Mouse (Mus musculus) mesoderm, embryonic 11.5 days (tissue): Measurements from ENCODE around the gene Ap4s1.

Experiments used
- DNase-seq: peaks from one replicate; pipeline ENCODE4 v3.0.0-alpha.2; 2012; ENCODE audit warnings: low read depth, low spot score

The Ap4s1 gene

GRCm38 (mm10) chr12:51703859-51704258 is 13.0 kb downstream of the Ap4s1 start:
- peak; percentile 43 for DNase-seq

GRCm38 (mm10) chr12:51704572-51704971 is 13.7 kb downstream of the Ap4s1 start:
- DNase-seq: no peak

GRCm38 (mm10) chr12:51705778-51706177 is 14.9 kb downstream of the Ap4s1 start:
- DNase-seq: no peak

DNA sequence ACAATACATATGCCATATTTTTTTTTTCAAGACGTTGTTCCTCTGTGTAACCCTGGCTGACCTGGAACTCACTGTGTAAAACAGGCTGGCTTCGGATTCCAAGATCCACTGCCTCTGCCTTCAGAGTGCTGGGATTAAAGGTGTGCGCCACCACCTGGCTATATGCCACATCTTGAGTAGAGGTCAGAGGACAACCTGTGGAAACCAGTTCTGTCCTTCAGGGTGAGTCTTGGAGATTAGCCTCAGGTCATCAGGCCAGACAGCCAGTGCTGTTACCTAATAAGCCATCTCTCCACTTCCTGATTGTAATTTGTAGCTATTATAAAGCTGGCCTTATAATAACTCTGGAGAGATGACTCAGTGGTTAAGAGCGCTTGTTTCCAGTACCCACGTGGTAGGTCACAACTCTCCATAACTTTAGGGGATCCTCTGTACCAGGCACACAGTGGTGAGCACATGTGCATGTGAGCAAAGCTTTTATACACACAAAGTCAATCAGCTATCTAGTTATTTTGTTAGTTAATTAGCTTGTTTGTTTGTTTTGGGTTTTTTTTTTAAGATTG is 15.9 kb downstream of the Ap4s1 start:
- no peak for DNase-seq

DNA sequence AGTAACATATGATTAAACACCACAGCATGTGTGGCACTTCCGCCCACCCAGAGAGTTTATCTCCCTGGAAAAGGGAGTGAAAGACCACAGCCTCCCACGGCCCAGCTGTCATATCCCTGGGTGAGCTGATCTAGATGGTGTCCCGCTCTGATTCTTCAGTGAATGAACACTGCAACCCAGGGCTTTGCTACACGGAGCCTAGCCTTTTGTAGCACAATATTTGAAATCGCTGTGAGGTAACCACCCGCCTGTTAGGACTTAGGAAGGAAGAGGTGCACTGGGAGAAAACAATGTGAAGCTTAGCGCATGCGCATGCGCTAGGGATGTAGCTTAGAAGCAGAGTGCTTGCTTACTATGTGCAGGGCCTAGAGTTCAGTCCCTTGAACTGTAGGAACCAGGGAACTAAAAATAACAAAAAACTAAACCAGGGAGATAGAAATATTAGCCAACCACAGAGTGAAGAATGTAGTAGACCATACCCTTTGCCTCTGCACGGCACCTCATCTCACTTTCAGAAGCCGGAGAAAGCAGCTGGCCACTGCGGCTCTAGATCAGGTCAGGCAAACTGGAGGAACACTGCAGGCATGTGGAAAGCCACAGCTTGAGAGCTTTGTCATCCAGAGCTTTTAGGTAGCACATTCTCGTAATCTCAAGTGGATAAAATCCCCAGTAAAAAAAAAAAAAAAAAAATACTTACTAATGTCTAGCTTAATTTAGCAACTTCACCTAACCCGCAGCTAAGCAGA is 18.3 kb downstream of the Ap4s1 start:
- DNase-seq: no peak

DNA sequence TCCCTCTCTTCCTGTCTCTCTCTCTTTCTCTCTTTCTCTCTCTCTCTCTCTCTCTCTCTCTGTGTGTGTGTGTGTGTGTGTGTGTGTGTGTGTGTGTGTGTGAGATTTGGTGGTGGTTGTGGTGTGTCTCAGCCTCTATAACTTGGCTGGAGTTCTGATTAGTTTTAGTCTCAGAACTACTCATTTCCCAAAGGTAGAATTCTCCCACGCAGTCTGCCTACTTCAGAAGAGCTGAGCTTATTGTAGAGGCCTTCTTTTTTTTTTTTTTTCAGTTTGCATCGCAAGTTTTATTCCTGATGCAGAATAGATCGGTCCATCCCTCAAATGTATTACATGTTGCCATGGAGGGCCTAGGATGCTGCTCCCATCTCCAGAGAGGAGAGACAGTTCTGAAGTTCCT is 18.9 kb downstream of the Ap4s1 start:
- no peak for DNase-seq

- no peak for DNase-seq
Observed at GRCm38 (mm10) chr12:51710154-51710553, 19.3 kb downstream of the Ap4s1 start.

DNA sequence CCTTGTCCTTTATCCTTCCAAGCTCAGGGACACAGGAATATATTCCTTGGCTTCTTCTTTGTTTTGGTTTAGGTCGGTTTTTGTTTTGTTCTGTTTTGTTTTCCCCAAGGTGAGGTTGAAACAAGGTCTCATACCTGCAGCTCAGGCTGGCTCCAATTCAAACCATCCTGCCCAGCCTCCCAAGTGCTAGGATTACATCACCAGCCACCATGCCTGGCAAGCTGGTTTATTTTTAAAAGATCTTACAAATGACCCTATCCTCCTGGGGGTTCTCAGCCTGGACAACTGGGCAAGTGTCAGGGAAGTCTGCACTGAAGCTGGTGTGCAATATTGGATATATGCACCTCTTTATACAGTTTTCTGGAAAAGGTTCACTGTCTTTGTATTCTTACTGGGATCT is 21.9 kb downstream of the Ap4s1 start:
- DNase-seq: no peak

GRCm38 (mm10) chr12:51718617-51719016 is 27.8 kb downstream of the Ap4s1 start:
- no peak for DNase-seq

GRCm38 (mm10) chr12:51721836-51722235 is 31.0 kb downstream of the Ap4s1 start:
- DNase-seq: no peak

GRCm38 (mm10) chr12:51729058-51729457 is 38.2 kb downstream of the Ap4s1 start:
- no peak for DNase-seq

- no peak for DNase-seq
Observed at GRCm38 (mm10) chr12:51729827-51730226, 39.0 kb downstream of the Ap4s1 start.

DNA sequence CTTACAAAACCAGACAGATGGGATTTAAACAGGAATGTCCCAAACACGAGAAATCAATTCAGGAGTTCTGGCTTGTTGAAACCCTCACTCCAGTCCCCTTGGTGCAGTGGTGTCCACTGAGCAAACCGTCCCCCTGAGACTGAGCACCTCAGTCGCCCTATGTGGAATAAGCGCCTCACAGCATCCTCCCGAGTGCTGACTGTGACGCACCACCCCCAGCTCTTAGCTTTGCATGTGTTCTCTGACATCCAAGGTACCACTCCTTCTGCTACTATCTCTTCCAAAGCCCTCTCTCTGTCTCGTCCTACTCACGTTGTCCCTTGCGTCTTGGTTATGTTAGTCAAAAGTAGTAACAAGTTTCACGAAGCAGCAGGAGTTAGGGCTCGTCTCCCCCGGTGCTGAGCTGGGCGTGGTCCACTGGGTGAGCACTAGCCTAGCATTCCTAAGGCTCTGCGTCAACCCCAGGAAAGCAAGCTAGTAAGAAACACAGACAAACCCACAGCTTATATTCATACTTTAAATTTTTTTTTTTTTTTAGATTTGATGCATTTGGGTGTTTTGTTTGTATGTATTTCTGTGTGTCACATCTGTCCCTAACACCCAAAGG is 43.9 kb downstream of the Ap4s1 start:
- no peak for DNase-seq

DNA sequence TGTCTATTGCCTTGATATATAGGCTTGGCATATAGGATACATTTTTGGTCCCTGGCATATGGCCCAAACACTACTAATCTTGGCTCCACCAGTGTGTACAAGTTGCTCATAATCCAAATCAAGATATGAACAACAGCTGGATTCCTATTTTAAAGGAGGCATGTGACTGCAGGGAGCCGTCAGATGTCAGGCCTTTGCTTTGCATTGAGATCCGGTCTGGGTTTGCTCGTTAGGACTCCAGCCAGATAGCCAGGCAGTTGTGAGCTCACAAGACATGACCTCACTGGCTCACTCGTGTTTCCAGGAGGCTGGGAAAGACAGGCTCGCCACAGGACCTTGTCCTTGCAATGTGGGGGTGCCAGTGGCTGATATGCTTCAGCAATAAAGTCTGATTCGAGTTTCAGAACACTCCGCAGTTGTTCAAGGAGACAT is 45.0 kb downstream of the Ap4s1 start:
- DNase-seq: no peak

- no peak for DNase-seq
Observed at GRCm38 (mm10) chr12:51736381-51736780, 45.5 kb downstream of the Ap4s1 start.

DNA sequence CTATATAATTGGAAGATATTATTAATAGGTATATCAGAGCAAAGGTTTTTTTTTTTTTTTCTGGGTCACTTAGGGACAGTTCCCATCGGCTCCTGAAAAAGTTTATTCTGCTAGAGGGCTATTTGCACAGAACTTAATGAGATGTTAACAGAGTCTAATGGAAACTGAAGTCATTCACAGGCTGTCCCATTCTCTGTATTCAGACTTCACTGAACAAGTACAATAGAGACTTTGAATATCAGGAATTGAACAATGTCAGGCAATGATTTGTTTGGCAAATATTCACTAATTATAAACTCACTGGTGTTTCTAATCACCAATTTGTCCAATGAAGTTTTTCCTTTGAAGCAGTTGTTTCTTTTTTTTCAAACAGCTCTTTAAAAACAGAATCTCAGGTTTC is 46.0 kb downstream of the Ap4s1 start:
- DNase-seq: no peak

GRCm38 (mm10) chr12:51741690-51742089 is 50.9 kb downstream of the Ap4s1 start:
- peak; percentile 20 for DNase-seq

GRCm38 (mm10) chr12:51744957-51745356 is 54.1 kb downstream of the Ap4s1 start:
- peak; percentile 66 for DNase-seq

GRCm38 (mm10) chr12:51747348-51747747 is 56.5 kb downstream of the Ap4s1 start:
- no peak for DNase-seq

DNA sequence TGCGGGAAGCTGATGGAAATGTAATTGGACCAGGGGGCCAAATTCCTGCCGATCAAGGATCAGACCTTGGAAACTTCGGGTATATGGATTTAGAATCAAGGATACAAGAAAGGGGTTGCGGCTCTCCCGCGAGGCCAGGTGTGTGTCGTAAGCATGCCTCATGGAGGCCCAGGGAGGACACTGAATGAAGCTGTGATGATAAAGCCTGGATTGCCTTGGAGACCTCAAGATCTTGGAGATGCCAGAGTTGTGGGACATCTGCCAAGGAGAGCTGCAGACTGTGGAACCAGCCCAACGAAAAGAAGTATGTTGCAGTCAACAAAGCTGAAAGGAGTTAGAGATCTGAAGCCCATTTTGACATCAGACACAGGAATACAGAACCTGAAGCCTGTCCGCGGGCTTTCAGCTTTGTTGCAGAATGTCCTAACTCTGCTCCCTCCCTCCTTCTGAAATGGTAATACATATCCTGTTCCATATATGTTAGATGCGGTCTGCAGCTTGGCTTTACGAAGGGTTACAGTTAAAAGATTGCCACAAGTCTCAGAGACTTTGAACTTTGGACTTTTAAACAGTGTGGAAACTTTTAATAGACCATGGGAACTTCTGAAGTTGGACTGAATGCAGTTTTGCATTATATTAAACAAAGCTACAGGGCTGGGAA is 65.2 kb downstream of the Ap4s1 start:
- DNase-seq: no peak

- DNase-seq: no peak
Observed at GRCm38 (mm10) chr12:51756599-51756961, 65.7 kb downstream of the Ap4s1 start.

- no peak for DNase-seq
Observed at GRCm38 (mm10) chr12:51759374-51759773, 68.5 kb downstream of the Ap4s1 start.

DNA sequence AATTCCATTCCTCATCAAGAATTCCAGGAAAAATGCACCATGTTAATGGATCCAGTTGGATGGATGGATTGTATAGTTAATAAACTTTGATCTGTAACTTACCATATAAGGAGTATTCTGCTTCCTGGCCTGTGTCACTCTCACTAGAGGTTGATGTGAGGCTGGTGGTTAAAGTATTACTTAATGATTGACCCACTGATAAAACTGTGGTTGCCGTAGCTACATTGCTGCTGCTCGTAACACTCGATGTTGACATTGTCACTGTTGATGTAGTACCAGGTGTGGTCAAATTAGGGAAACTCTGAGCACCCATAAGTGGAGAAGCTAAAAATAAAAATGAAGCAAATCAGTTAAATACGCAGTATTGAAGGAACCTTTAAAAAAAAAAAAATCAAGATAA is 76.6 kb downstream of the Ap4s1 start:
- no peak for DNase-seq
